Mouse (Mus musculus) adrenal gland, postnatal 0 days (tissue): ENCODE measurements around the gene Gm10447. TPM values are rescaled to one million over a fixed set of nuclear protein-coding genes. Genes with fewer than 3 reads are reported as not detected.

Source experiments
- microRNA-seq: library from miRNA; unstranded; fragments of <30 nt; microRNA quantifications from one replicate; pipeline ENCODE4, GENCODE M21; 2016; ENCODE audit warnings: borderline replicate concordance; ENCODE audit not compliant: insufficient number of aligned reads
- polyA plus RNA-seq: library from polyadenylated mRNA; unstranded; fragments of >200 nt; fragmentation: Nextera tagmentation; extraction: Ambion mirVana; gene quantifications from 2 replicates; pipeline ENCODE4 v1.2.1, GENCODE M21; 2015

The Gm10447 gene
- 0.38 and 0.47 TPM in 2 replicates for polyA plus RNA-seq

DNA sequence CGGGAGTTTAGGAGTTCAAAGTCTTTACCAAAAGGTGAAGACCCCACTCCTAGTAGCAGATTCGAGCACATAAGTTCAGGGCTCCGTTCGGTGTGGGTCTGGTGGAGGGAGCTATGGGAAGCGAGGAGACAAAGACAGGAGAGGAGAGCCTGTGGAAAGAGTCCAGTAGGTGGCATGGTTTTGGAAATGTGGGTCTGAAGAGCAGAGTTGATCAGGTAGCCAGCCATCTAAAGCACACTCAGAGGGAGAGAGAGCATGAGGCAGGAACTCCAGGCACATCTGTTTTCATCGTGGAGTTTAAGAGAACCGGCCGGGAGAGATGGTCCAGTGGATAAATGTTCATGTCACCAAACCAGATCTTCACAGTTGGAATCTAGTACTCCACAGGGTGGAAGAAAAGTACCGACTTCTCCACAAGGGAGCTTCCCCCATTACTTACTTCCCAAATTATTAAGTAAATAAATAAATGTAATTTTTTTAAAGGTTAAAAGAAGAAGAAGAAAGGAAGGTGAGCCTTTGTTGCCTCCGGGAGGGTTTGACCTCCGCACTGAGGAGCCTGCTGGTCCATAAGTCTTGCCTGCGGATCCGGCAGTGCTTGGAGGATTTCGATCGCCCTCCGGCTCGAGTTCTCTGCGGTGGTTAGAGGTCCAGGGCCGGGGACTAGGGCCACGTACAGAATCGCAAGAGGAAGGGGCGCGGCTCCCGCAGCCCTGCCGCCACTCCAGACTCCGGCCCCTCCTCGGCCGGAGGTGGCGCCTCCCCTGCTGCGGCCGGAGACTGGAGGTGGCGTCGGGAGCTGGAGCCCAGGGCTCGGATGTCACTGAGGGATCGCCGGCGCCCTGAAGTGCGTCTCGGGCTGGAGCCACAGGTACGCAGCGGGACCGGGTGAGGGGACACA, at the start of gene Gm10447, which contains the start of gene Shroom1:
TSS of gene Gm10447 (minus strand) at position 637 of the 898 bp plus-strand sequence.
TSS of gene Shroom1 (plus strand) at position 732 of the 898 bp plus-strand sequence.

DNA sequence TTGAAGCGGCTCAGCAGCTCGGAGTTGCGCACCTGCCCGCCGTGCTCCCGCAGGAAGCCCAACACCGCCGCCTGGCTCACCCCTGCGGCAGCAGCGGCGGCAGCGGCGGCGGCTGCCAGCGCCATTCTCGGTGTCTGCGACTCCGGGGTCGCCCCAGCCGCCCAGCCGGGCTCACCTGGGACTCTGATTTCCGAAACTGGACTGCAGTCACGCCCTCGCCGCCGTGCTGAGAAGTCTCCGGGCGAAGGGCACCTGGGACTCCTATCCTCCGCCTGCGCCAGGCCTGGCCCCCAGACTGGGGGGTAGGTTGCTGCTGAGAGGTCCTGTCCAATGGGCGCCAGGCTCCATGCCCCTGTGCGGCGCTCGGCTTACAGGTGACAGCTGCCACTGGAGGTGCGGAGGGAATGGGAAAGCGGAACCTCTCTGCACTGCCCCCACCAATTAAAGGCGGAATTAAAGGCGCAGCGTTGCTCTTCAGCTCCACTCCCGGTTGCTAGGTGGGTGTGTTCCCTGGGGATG, 22.9 kb upstream of the Gm10447 start, which contains the start of the genes Gm9945 and Sowaha:
TSS of gene Gm9945 (plus strand) at position 384 of the 519 bp plus-strand sequence.
TSS of gene Sowaha (minus strand) at position 492 of the 519 bp plus-strand sequence.

DNA sequence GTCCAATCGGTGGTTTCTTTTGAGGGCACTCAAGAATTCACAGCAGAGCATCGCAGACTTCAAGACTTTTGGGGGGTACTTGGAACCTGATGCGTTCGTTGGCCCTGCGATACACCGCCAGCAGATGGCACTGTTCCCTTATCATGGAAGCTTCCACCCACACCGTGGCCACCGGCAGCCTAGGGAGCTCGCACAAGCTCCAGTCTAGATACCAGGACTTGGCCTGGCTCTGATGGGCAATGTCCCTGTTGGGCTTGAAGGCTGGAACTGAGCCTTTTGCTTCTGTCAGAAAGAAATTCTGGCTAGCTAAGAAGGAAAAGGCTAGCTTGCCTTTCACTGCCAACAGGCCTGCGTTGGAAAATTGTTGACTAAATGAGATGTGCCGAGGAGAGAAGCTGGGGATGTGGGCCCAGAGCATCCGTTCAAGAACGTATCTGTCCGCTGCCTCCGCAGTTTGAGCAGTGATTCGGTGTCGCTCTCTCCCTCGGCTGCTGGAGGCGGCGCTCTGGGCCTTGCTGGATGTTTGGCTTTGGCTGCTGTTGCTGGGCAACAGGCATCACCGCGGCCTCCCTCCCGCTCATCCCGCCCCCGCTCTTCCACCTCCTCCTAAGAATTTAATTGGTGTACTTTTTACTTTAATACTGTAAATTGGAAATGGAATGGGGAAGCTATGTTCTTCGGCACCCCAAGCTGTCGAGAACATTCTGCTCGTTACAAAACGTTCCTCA, 13.2 kb upstream of the Gm10447 start, which contains the start of gene Gm9837:
TSS of gene Gm9837 (minus strand) at position 512 of the 728 bp plus-strand sequence.

DNA sequence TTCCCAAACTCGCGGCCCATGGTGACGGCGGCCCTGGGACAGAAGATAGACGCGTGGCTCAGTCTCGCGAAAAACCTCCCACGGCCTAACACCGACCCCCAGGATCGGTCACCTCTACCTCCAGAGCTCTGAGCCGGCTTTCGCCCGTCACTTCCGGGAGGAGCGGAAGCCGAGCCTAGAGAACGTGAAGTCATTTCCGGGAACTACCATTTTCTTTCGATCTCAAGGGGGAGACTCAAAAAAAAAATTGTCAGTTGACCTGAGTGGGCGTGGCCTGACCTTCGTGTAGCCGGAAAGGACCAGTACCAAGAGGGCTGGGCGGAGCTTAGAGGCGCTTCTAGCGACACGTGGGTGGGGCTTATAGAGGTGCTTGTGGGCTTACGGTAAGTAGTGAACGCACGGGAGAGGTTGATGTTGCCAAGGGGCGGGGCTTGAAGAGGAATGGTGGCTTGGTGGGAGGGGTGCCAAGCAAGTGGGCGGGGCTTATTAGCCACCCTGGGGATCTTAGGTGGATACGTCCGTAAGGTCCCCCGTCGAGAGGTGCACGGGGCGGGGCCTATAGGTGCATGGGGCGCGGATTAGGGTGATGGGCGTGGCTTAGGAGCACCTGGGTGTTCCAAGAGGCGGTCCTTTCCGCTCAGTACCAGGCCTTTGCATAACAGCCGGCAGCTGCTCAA, 26.1 kb downstream of the Gm10447 start, which contains the start of the genes Uqcrq and Gdf9:
TSS of gene Uqcrq (minus strand) at position 162 of the 677 bp plus-strand sequence.
TSS of gene Gdf9 (plus strand) at position 354 of the 677 bp plus-strand sequence.

DNA sequence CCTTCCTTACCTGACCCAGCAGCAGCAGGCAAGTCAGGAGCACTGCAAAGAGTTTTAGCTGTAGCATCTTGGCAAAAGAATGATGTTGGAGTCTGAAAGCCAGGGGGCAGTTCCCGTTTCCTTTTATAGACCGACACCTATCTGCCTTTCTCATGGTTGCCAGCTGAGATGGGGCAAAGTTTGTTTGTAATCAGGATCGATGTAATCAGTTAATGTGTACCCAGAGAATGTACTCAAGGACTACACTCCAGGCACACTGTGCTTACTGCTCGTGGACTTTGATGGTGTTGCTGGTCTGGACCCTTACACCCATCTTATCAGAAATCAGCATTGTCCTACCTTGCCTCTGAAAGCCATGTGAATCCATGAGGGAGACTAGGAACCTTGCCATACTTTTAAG, 33.9 kb downstream of the Gm10447 start, which contains the start of gene Leap2:
TSS of gene Leap2 (minus strand) at position 135 of the 400 bp plus-strand sequence.

Small RNAs within 50 kb of the gene (microRNA-seq; reads per million reads assigned to microRNA genes)
- gene Mir6920 = not detected

Other genes starting within 250 kb of the Gm10447 start
- 38.3 and 72.3 TPM in 2 replicates for gene Hspa4, start 156.7 kb downstream of the Gm10447 start, polyA plus RNA-seq
- 16.0 and 16.5 TPM in 2 replicates for gene Zcchc10, start 132.4 kb downstream of the Gm10447 start, polyA plus RNA-seq
- gene Aff4, start 106.3 kb downstream of the Gm10447 start, polyA plus RNA-seq = 27.4 and 49.1 TPM in 2 replicates
- gene Leap2, start 33.9 kb downstream of the Gm10447 start, polyA plus RNA-seq = 5.2 and 5.8 TPM in 2 replicates
- 1,354 and 1,609 TPM in 2 replicates for gene Uqcrq, start 26.3 kb downstream of the Gm10447 start, polyA plus RNA-seq
- gene Gdf9, start 26.1 kb downstream of the Gm10447 start, polyA plus RNA-seq = 0.50 and 0.92 TPM in 2 replicates
- 3.2 and 3.6 TPM in 2 replicates for gene Shroom1, start 95 bp upstream of the Gm10447 start, polyA plus RNA-seq
- gene Gm9837, start 13.4 kb upstream of the Gm10447 start, polyA plus RNA-seq = not detected in 2 replicates
- gene Gm9945, start 23.1 kb upstream of the Gm10447 start, polyA plus RNA-seq = not detected in 2 replicates
- 0.49 and 0.81 TPM in 2 replicates for gene Sowaha, start 23.2 kb upstream of the Gm10447 start, polyA plus RNA-seq
- gene Sept8, start 62.1 kb upstream of the Gm10447 start, polyA plus RNA-seq = 19.4 and 20.2 TPM in 2 replicates
- 61.3 and 63.0 TPM in 2 replicates for gene Kif3a, start 110.3 kb upstream of the Gm10447 start, polyA plus RNA-seq
- gene Il4, start 161.6 kb upstream of the Gm10447 start, polyA plus RNA-seq = 0.70 and 1.3 TPM in 2 replicates
- not detected in 2 replicates for gene Il13, start 177.6 kb upstream of the Gm10447 start, polyA plus RNA-seq